Mouse (Mus musculus) neutrophil, adult 5-6 weeks (primary cell): ENCODE data around the gene Svip. TPM values are rescaled to one million over a fixed set of nuclear protein-coding genes. Genes with fewer than 3 reads are reported as not detected.

ENCODE experiments used
- ATAC-seq: fragments of 151-379, 151-347 bp; 2 replicates; pipeline ENCODE4 v1.8.0; 2017; ENCODE audit warnings: mild to moderate bottlenecking, moderate TSS enrichment; ENCODE audit not compliant: insufficient number of reproducible peaks, poor library complexity, low FRiP score, severe bottlenecking; ENCODE audit errors: extremely low read depth
- total RNA-seq: library from RNA; stranded (forward); fragments of 200-1000 nt; gene quantifications from 2 replicates; pipeline ENCODE4 v1.2.3, GENCODE M21; 2017

The Svip gene
- total RNA-seq = 6.3 and 8.5 TPM in 2 replicates

GRCm38 (mm10) chr7:52005511-52006295 lies at the start of gene Svip:
Gene Svip (minus strand): TSS chr7:52006018.
- peak; percentile 83 for ATAC-seq

DNA sequence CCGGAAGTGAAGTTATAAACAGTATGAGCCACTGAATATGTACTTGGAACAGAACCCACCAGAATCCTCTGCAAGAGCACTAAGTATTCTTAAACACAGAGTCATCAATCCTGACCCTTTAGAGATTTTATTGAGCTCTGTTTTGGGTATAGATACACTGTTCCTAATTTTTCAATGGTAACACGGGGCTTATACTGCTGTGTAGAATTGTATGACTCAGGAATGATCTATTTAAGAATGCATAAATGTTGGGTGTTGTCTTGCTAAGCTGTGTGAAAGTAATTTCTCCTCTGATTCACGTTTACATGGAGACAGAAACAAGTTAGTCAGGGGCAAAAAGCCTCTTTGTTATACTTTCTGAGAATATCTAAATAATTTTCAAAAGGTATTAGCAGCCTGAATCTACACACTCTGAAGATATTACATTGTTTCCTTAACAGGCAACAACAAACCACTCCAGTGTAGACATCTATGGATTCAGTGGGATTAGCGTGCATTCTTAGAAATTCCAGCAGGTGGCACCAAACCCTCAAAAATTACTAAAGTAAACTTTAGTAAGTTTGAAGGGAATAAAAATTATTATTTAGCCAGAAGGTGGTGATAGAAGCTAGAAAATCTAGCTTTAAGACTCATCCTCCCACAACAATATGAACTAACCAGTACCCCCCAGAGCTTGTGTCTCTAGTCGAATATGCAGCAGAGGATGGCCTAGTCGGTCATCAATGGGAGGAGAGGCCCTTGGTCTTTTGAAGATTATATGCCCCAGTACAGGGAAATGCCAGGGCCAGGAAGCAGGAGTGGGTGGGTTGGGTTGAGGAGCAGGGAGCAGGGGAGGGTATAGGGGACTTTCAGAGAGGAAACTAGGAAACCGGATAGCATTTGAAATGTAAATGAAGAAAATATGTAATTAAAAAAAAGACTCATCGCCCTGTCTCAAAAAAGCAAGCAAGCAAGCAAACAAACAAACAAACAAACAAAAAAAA lies 32.1 kb upstream of the Svip start:
- ATAC-seq = no peak

DNA sequence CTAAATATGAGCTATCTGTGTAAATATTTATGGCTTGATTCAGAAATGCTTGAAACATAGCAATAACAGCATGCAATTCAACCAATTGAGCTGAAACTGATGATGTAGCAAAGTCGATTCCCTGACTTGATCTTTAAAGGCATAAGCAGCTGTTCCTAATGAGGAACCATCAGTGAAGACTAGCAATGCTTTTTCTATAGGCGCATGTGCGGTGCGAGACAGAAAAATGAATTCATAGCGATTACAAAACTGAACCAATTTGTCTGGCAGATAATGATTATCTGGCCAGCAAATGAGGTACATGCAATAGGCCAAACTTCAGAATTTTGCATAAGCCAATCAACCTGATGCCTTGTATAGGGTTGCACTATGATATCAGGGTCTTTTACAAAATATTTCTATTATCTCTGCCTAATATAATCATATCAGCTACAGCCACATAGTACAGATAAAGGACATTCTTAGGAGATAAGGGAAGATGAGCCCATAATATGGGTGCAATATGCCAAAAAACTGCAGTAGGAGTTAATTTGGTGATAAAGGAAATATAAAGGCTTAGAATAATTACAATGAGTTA lies 18.3 kb upstream of the Svip start:
- ATAC-seq = no peak

- ATAC-seq = no peak
Measured at GRCm38 (mm10) chr7:52022039-52022438, 16.2 kb upstream of the Svip start.

DNA sequence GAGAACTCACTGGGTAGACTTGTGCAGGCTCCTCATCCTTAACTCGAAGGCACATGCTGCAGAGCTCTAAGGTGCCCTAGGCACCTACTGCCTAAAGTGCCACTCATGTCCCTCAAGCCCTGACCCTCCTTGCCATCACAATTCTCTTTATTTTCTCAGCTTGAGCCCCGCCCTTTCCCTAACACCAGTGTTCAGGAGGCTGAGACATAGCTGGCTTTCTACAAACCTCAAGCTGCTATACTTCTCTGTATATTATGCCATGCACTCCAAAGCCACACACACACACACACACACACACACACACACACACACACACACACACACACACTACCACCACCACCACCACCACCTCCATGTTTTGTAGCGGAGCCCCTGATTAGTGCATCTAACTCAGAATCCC lies 9.8 kb upstream of the Svip start, which contains the start of gene 1700015G11Rik:
Gene 1700015G11Rik, minus strand, starts transcription at position 101 of the 400 bp plus-strand sequence.
- ATAC-seq = no peak

GRCm38 (mm10) chr7:52015180-52015579 lies 9.4 kb upstream of the Svip start:
- ATAC-seq = no peak

GRCm38 (mm10) chr7:52013457-52013856 lies 7.6 kb upstream of the Svip start:
- ATAC-seq = no peak

GRCm38 (mm10) chr7:52007138-52007537 lies 1.3 kb upstream of the Svip start:
- no peak for ATAC-seq

DNA sequence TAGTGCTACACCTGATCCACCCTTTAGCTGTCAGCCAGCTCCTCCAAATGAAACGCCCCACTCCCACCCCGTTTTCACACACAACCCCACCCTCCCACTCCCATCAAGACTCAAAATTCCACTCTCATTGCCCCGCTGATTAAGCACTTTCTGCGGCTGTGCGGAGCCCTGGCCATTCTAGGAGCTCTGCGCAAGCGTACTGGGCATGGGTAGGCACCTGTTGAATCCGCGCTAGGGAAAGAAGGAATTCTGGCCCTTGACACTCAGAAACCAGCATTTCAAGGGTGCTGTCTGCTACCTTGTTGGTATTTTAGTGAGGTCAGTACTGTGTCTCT lies 445 bp upstream of the Svip start:
- ATAC-seq = no peak

- ATAC-seq = no peak
Measured at GRCm38 (mm10) chr7:51991020-51991419, 14.8 kb downstream of the Svip start.

GRCm38 (mm10) chr7:51986909-51987308 lies 18.9 kb downstream of the Svip start:
- peak; percentile 94 for ATAC-seq

- ATAC-seq = no peak
Measured at GRCm38 (mm10) chr7:51985763-51986162, 20.1 kb downstream of the Svip start.

DNA sequence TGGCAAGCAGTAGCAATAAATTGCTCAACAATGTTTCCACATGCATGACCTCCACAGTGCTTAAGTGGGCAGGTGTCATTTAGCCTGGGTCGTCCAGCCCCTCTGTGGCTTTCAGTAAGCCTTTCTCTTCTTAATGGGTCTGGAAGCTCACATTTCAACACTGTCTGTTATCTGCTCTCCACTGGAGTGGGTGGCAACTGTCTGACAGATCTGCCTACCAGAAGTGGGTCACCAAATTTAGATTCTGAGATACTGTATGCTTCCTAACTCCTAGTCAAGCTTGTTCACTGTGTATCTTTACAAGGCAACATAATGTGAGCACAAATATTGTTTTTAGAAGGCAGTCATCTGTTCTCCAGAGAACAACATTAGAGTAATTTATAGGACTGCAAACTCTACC lies 23.5 kb downstream of the Svip start:
- no peak for ATAC-seq

DNA sequence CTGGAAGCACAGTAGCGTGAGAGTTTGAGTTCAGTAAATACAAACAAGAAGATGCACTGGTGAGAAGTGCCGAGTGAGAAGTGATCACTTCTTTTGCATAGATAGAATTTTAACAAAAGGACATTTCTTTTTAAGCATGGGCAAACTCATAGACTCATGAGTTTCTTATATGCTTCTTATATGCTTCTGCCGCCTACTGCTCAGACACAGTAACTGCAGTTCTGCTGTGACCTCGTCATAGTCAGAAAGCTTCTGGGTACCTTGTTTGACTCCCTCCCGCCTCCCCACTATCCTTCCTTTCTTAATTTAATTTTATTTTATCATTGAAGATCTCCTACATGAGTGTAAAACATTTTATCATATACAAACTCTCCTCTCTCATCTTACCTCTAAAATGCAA lies 26.5 kb downstream of the Svip start:
- peak; percentile 72; the same call in 1 of the 2 replicates for ATAC-seq

DNA sequence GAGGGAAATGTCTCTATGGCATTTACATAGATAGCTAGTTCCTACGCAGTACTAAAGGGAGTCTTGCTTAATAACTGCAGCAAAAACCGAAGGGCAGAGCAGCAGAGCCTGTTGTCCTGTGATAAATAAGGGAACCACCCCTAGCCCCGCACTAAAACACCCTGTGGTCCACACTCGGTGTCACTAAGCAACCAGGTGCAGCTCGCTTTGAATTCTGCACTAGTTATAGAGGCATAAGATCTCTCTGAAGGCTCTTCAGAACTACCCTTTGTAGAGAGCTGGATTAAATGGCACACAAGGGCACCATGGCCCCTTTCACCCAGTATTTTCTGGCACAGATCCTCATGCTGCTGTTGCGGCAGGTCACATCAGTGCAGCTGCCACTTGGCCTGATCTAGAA lies 30.6 kb downstream of the Svip start:
- no peak for ATAC-seq

DNA sequence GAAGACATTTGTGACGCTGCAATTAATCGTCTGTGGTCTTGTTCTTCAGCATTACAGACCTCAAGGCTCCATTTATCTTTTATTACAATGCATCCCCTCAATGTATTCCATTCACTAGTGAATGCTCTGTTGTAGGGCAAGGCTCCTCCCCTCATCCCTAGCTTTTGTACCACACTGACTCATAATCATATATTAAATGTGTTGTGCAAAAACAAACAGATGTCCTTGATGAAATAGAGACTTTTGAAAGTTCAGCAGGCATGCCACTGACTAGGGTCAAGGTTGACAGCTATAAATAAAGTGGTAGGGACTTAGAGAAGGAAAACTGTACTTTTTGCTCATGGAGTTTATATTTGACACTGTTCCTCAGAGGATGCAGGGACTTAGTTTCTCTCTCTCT lies 32.3 kb downstream of the Svip start:
- no peak for ATAC-seq

DNA sequence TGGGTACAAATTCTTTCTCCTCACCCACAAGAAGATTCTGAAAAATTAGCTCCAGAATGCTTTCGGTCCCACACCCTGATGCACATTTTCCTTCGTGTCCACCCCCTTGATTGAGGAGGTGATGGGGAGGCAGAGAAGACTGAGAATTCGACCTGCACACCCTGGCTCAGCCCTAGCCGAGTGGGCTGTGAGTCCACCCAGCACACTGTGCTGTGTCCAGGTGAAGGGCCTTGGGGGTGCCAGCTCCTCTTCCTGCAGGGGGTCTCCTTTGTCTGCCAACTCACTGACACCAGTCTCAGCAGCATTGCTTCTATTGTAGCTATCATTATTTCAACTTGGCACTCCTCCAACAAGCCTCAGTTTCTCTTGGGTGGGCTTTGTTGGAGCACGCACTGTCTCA lies 32.7 kb downstream of the Svip start:
- ATAC-seq = no peak

- ATAC-seq = peak; percentile 77
Measured at GRCm38 (mm10) chr7:51972252-51972855, 33.5 kb downstream of the Svip start.

- ATAC-seq = no peak
Measured at GRCm38 (mm10) chr7:51969379-51969778, 36.4 kb downstream of the Svip start.
